Mouse (Mus musculus) kidney, embryonic 15.5 days (tissue): ENCODE measurements at regions not wholly inside any gene's neighbourhood (a gene's known extent, or its start where the extent isn't known, plus 50 kb on each side); places are given as distances from the start of the nearest gene placed in this dataset.

Source experiments
- ATAC-seq: fragments of 200-750 bp; cut with Nextera tagmentation; replicated peaks from 2 replicates; pipeline ENCODE4 v1.8.0; 2017; ENCODE audit warnings: moderate TSS enrichment; ENCODE audit not compliant: low FRiP score
- H3K27ac ChIP-seq: fragments of 300-500 bp; sonication (generic); 2 replicates; pipeline ENCODE4 v1.5.1; 2015; ENCODE audit warnings: mild to moderate bottlenecking, inconsistent platforms
- H3K27me3 ChIP-seq: fragments of 300-500 bp; sonication (generic); 2 replicates; pipeline ENCODE4 v1.6.1; 2015; ENCODE audit warnings: inconsistent platforms
- H3K36me3 ChIP-seq: fragments of 300-500 bp; sonication (generic); 2 replicates; pipeline ENCODE4 v1.6.1; 2015; ENCODE audit warnings: inconsistent platforms
- H3K4me1 ChIP-seq: fragments of 300-500 bp; sonication (generic); 2 replicates; pipeline ENCODE4 v1.6.1; 2015; ENCODE audit warnings: inconsistent platforms
- H3K4me2 ChIP-seq: fragments of 300-500 bp; sonication (generic); 2 replicates; pipeline ENCODE4 v1.6.1; 2015; ENCODE audit warnings: moderate library complexity, mild to moderate bottlenecking, inconsistent platforms
- H3K4me3 ChIP-seq: fragments of 300-500 bp; sonication (generic); replicated peaks from 2 replicates; pipeline ENCODE4 v1.5.1; 2015; ENCODE audit warnings: mild to moderate bottlenecking, inconsistent platforms
- H3K9ac ChIP-seq: fragments of 300-500 bp; sonication (generic); 2 replicates; pipeline ENCODE4 v1.6.1; 2015; ENCODE audit warnings: mild to moderate bottlenecking, inconsistent platforms
- H3K9me3 ChIP-seq: fragments of 300-500 bp; sonication (generic); replicated peaks from 2 replicates; pipeline ENCODE4 v1.6.1; 2016; ENCODE audit warnings: inconsistent platforms
- WGBS: fragments of 180-500 bp; shearing (Covaris S2); methylation state at CpG from one replicate; pipeline ENCODE4 v1.1.7; 2015; ENCODE audit warnings: mixed read lengths; 5-methylcytosine and 5-hydroxymethylcytosine counted together

DNA sequence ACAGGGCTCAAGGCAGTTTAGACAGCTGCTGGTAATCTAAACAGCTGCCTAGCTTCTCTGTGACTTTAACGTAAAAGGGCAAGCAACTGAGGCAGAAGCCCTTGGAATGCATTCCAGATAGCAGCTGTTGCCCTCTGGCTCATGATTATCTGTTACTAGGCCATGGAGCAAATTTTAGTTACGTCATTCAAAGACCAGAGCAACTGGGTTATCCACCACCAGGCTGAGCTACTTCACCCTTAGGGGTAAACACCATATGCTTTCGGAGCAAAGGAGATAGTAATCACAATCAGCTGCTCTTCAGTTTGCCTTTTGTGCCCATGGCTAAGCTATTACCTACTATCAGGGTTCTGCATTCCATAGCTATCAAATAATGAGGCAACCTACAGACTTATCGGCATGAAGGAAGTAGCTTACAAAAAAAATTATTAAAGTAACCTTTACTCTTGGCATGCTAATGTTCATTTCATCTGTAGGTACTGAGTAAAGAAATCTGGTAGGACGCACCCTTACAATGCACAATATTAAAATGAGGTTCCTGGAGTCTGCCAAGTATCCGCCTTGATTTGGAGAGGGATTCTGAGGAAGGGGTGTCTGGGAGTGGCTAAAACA, 212.2 kb downstream of the Car2 start:
- Histone ChIP-seq H3K4me3 (no peak overlapping the region), H3K27me3 (no peaks in the 10 kb centered on the region), H3K9me3 (no peaks in the 10 kb centered on the region), H3K36me3 (no peaks in the 10 kb centered on the region), H3K4me1 (no peaks in the 10 kb centered on the region), H3K9ac (no peak overlapping the region), H3K4me2 (no peak overlapping the region), H3K27ac (no peak overlapping the region)
- ATAC-seq: no peak
- 73% methylated on average over 6 of the region's 6 CpGs for WGBS

GRCm38 (mm10) chr3:15098981-15099380, 212.9 kb downstream of the Car2 start:
- H3K4me2 ChIP-seq: no peak overlapping the region
- no peak overlapping the region for H3K4me3 ChIP-seq
- H3K36me3 ChIP-seq: no peaks in the 10 kb centered on the region
- no peaks in the 10 kb centered on the region for H3K27me3 ChIP-seq
- no peaks in the 10 kb centered on the region for H3K4me1 ChIP-seq
- ATAC-seq: no peak
- H3K27ac ChIP-seq: no peak overlapping the region
- H3K9ac ChIP-seq: no peak overlapping the region
- H3K9me3 ChIP-seq: no peaks in the 10 kb centered on the region

DNA sequence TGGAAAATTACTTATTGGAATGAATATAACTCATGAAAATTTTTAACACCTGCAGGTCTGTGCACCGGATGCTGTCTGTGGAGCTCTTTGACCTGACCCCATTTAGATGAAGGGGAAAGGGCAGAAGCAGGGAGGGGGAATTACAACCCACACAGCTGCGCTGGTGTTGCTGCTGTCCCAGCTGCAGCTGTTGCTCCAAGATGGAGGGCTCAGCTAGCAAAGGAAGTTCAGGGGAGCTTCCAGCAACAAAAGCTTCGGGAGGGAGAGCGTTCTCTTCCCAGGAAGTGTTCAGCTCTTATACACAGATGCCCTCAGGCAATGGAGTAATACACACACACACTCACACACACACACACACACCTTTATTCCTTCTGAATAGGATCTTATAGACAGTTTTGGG, 219.6 kb downstream of the Car2 start:
- H3K4me2 ChIP-seq: no peak overlapping the region
- H3K27ac ChIP-seq: no peak overlapping the region
- no peaks in the 10 kb centered on the region for H3K4me1 ChIP-seq
- no peak overlapping the region for H3K9ac ChIP-seq
- WGBS: 30% methylated on average over 4 of the region's 4 CpGs
- no peaks in the 10 kb centered on the region for H3K36me3 ChIP-seq
- ATAC-seq: no peak
- no peak overlapping the region for H3K4me3 ChIP-seq
- no peaks in the 10 kb centered on the region for H3K9me3 ChIP-seq
- H3K27me3 ChIP-seq: no peaks in the 10 kb centered on the region

DNA sequence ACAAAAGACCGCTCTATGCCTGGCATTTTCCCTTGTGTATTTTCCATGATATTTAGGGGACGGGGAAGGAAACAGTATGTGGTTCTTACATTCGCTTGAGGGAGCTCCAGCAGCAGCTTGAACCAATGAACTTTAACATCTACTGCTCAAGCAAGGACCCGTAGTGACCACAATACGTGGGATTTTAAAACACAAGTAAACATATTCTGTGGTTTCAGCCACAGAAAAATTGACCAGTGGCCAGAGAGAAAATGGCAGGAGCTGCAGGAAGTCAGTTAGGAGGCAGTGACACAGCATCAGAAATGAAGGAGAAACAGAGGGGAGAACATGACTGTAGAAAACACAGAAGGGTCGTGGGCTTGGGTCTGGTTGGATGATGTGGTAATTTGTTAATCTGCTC, 220.2 kb downstream of the Car2 start:
- no peak overlapping the region for H3K4me3 ChIP-seq
- 73% methylated on average over 6 of the region's 6 CpGs for WGBS
- no peaks in the 10 kb centered on the region for H3K27me3 ChIP-seq
- no peak for ATAC-seq
- H3K9ac ChIP-seq: no peak overlapping the region
- no peaks in the 10 kb centered on the region for H3K9me3 ChIP-seq
- H3K4me1 ChIP-seq: no peaks in the 10 kb centered on the region
- H3K4me2 ChIP-seq: no peak overlapping the region
- no peaks in the 10 kb centered on the region for H3K36me3 ChIP-seq
- H3K27ac ChIP-seq: no peak overlapping the region

DNA sequence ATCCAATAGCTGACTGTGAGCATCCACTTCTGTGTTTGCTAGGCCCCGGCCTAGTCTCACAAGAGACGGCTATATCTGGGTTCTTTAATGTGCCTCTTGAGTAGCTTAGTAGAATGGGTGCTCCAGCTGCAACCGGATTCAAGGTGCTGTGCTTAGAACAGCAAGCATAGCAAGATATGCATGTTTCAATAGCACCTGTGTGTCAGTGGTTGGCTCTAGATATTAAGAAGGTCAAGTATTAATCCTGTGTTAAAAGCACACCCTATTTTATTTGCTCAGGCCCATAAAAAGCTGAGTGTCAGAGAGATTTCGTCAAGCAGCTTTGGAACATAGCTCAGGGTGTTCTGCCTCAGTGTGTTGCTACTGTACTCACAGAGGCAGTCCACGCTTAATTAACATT, 221.2 kb downstream of the Car2 start:
- 87% methylated on average over 5 of the region's 5 CpGs for WGBS
- no peaks in the 10 kb centered on the region for H3K36me3 ChIP-seq
- no peaks in the 10 kb centered on the region for H3K4me1 ChIP-seq
- H3K4me3 ChIP-seq: no peak overlapping the region
- H3K9me3 ChIP-seq: no peaks in the 10 kb centered on the region
- H3K4me2 ChIP-seq: no peak overlapping the region
- ATAC-seq: no peak
- H3K9ac ChIP-seq: no peak overlapping the region
- no peak overlapping the region for H3K27ac ChIP-seq
- no peaks in the 10 kb centered on the region for H3K27me3 ChIP-seq

DNA sequence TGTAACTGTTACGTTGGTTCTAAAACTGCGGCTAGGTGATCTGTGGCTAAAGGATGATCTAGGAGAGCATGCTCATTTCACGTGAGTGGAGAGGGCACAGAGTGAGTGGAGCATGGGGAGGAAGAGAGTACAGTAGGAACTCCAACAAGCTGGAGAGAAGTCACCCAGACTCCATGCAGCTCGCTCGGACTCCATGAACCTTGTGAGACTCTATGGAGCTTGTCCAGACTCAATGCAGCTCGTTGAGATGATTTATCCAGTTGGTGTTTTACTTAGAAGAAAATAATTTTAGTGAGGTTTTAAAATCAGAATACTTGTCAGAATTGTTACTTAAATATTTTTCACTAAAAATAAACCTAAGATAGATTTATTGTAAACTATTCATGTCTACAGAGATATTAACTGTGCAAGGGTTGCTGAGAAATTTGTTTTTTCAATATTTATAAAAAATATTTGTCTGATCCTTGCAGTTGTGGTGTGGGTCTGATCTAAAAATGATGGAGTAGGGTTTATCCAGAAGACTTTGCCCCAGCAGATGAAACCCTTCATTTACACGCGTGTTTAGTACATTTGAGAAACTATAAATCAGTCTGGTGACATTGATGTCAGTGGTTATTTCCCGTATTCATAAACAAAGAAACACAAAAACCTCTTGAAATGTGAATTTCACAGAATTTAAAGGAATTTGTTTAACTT, 222.3 kb downstream of the Car2 start:
- WGBS: 79% methylated on average over 9 of the region's 9 CpGs
- H3K27ac ChIP-seq: no peak overlapping the region

GRCm38 (mm10) chr3:15110037-15110748, 221.9 kb downstream of the Gm9733 start:
- H3K9ac ChIP-seq: no peak overlapping the region
- WGBS: 77% methylated on average over 4 of the region's 4 CpGs
- no peak overlapping the region for H3K4me3 ChIP-seq
- no peak overlapping the region for H3K27ac ChIP-seq
- H3K27me3 ChIP-seq: no peaks in the 10 kb centered on the region
- no peaks in the 10 kb centered on the region for H3K36me3 ChIP-seq
- H3K4me1 ChIP-seq: no peaks in the 10 kb centered on the region
- H3K9me3 ChIP-seq: no peaks in the 10 kb centered on the region
- H3K4me2 ChIP-seq: no peak overlapping the region
- no peak for ATAC-seq

More for the DNA sequence above, 222.3 kb downstream of the Car2 start:
- Histone ChIP-seq H3K4me1 (no peaks in the 10 kb centered on the region), H3K27me3 (no peaks in the 10 kb centered on the region), H3K4me2 (no peak overlapping the region), H3K9ac (no peak overlapping the region), H3K9me3 (no peaks in the 10 kb centered on the region), H3K4me3 (no peak overlapping the region), H3K36me3 (no peaks in the 10 kb centered on the region)
- ATAC-seq: no peak

- H3K9me3 ChIP-seq: no peaks in the 10 kb centered on the region
- 74% methylated on average over 2 of the region's 2 CpGs for WGBS
- no peak overlapping the region for H3K9ac ChIP-seq
- ATAC-seq: no peak
- no peaks in the 10 kb centered on the region for H3K36me3 ChIP-seq
- no peak overlapping the region for H3K4me2 ChIP-seq
- H3K27me3 ChIP-seq: no peaks in the 10 kb centered on the region
- no peak overlapping the region for H3K4me3 ChIP-seq
- H3K4me1 ChIP-seq: no peaks in the 10 kb centered on the region
- no peak overlapping the region for H3K27ac ChIP-seq
Observed at GRCm38 (mm10) chr3:15112177-15112838, 219.8 kb downstream of the Gm9733 start.

- Histone ChIP-seq H3K27me3 (no peaks in the 10 kb centered on the region), H3K4me1 (no peaks in the 10 kb centered on the region), H3K9ac (no peak overlapping the region), H3K36me3 (no peaks in the 10 kb centered on the region), H3K27ac (no peak overlapping the region), H3K4me3 (no peak overlapping the region), H3K9me3 (no peaks in the 10 kb centered on the region), H3K4me2 (no peak overlapping the region)
- no peak for ATAC-seq
- WGBS: 43% methylated on average over 3 of the region's 3 CpGs
Observed at GRCm38 (mm10) chr3:15118634-15119356, 213.3 kb downstream of the Gm9733 start.

DNA sequence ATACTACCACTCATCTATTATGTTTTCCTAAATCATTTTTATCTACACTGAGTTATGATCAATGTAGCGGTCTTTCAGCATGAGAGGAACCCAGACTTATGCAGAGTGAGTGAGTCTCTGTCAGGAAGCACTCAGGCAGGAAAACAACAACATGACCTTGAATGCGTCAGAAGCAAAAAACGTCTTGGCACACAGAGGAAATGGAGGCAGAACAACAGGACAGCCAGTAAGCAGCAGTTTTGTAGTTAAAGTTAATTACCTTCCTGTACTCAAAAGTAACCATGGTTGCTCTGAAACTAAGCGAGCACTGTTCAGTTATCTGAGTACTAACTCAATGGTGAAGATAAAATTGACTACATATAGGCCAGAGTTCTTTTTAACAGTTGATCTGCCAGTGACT, 205.4 kb downstream of the Gm9733 start:
- H3K27ac ChIP-seq: no peak overlapping the region
- H3K9ac ChIP-seq: no peak overlapping the region
- H3K36me3 ChIP-seq: no peaks in the 10 kb centered on the region
- 47% methylated on average over 4 of the region's 4 CpGs for WGBS
- H3K4me3 ChIP-seq: no peak overlapping the region
- H3K9me3 ChIP-seq: no peaks in the 10 kb centered on the region
- no peaks in the 10 kb centered on the region for H3K27me3 ChIP-seq
- no peaks in the 10 kb centered on the region for H3K4me1 ChIP-seq
- H3K4me2 ChIP-seq: no peak overlapping the region
- no peak for ATAC-seq

DNA sequence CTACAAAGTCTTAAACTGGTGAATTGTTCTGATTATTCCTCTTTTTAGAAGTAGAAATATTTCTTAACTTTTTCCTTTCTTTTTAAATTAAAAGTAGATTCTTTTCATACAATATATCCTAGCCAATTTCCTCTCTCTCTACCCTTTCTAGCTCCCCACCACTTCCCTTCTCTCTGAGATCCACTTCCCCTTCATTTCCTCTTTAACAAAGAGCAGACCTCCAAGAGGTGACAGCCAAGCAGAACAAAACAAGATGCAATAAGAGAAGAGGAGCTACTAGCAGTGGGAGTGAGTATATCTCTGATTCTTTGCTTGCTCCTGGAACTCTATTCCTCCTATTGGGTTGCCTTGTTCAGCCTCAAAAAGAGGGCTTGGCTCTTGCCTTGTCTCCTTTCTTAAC, 203.7 kb downstream of the Gm9733 start:
- no peak overlapping the region for H3K27ac ChIP-seq
- H3K4me1 ChIP-seq: no peaks in the 10 kb centered on the region
- no peak for ATAC-seq

DNA sequence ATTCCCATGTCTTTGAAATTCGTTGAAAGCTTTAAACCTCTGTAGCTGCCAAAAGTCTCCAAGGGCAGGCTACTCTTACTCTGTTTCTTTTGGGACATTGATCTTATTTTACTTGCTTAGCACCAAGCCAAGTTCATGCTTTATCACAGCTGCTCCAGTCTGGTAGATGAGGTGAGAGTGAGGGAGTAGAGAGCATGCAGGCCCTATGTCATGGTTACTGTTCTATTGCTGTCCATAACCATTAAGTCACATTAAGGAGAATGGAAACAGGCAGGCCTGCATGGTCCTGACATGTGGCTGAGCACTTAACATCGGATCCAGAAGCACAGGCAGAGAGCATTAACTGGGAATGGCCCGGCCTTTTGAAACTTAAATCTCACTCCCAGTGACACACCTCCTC, 203.1 kb downstream of the Gm9733 start:
- Histone ChIP-seq H3K9ac (no peak overlapping the region), H3K27me3 (no peaks in the 10 kb centered on the region), H3K4me1 (no peaks in the 10 kb centered on the region), H3K9me3 (no peaks in the 10 kb centered on the region), H3K4me2 (no peak overlapping the region), H3K27ac (no peak overlapping the region), H3K4me3 (no peak overlapping the region), H3K36me3 (no peaks in the 10 kb centered on the region)
- 64% methylated on average over 3 of the region's 3 CpGs for WGBS
- no peak for ATAC-seq

More for the DNA sequence above, 203.7 kb downstream of the Gm9733 start:
- Histone ChIP-seq H3K4me2 (no peak overlapping the region), H3K27me3 (no peaks in the 10 kb centered on the region), H3K4me3 (no peak overlapping the region), H3K9me3 (no peaks in the 10 kb centered on the region), H3K9ac (no peak overlapping the region), H3K36me3 (no peaks in the 10 kb centered on the region)
